Mouse (Mus musculus) heart, embryonic 12.5 days (tissue): ENCODE data around the gene Glipr2. TPM values are rescaled to one million over a fixed set of nuclear protein-coding genes. Genes with fewer than 3 reads are reported as not detected.

Experiments
- ATAC-seq: fragments of 200-750 bp; cut with Nextera tagmentation; 2 replicates; pipeline ENCODE4 v1.8.0; 2017; ENCODE audit warnings: moderate TSS enrichment, moderate library complexity; ENCODE audit not compliant: insufficient number of reproducible peaks, low FRiP score
- H3K27ac ChIP-seq: fragments of 300-500 bp; sonication (generic); 2 replicates; pipeline ENCODE4 v1.5.1; 2016; ENCODE audit warnings: mild to moderate bottlenecking, moderate library complexity; ENCODE audit not compliant: poor library complexity, severe bottlenecking
- H3K27me3 ChIP-seq: fragments of 300-500 bp; sonication (generic); replicated peaks from 2 replicates; pipeline ENCODE4 v1.6.1; 2016; ENCODE audit warnings: mild to moderate bottlenecking, moderate library complexity
- H3K36me3 ChIP-seq: fragments of 300-500 bp; sonication (generic); 2 replicates; pipeline ENCODE4 v1.6.1; 2016; ENCODE audit warnings: mild to moderate bottlenecking, moderate library complexity
- H3K4me1 ChIP-seq: fragments of 300-500 bp; sonication (generic); replicated peaks from 2 replicates; pipeline ENCODE4 v1.6.1; 2016; ENCODE audit warnings: mild to moderate bottlenecking
- H3K4me2 ChIP-seq: fragments of 300-500 bp; sonication (generic); 2 replicates; pipeline ENCODE4 v1.6.1; 2016; ENCODE audit warnings: mild to moderate bottlenecking, moderate library complexity
- H3K4me3 ChIP-seq: fragments of 300-500 bp; sonication (generic); 2 replicates; pipeline ENCODE4 v1.5.1; 2016; ENCODE audit warnings: mild to moderate bottlenecking
- H3K9ac ChIP-seq: fragments of 300-500 bp; sonication (generic); 2 replicates; pipeline ENCODE4 v1.6.1; 2016; ENCODE audit warnings: mild to moderate bottlenecking, moderate library complexity
- H3K9me3 ChIP-seq: fragments of 300-500 bp; sonication (generic); replicated peaks from 2 replicates; pipeline ENCODE4 v1.6.1; 2016; ENCODE audit warnings: mild to moderate bottlenecking, moderate library complexity
- WGBS: fragments of 180-500 bp; shearing (Covaris S2); methylation state at CpG from one replicate; pipeline ENCODE4 v1.1.7; 2016; 5-methylcytosine and 5-hydroxymethylcytosine counted together
- polyA plus RNA-seq: library from polyadenylated mRNA; unstranded; fragments of >200 nt; fragmentation: Nextera tagmentation; extraction: Ambion mirVana; gene quantifications from 2 replicates; pipeline ENCODE4 v1.2.1, GENCODE M21; 2016

Gene Glipr2
- polyA plus RNA-seq, 1 experiment from 2014 or later: 95.7 TPM

GRCm38 (mm10) chr4:44010893-44011292 is 53.7 kb downstream of the Glipr2 start:
- Histone ChIP-seq H3K36me3 (no peaks in the 10 kb centered on the region), H3K4me1 (peaks cover 19% of the 10 kb centered on the region), H3K4me2 (no peak overlapping the region), H3K4me3 (no peak overlapping the region), H3K27ac (no peak overlapping the region), H3K9me3 (no peaks in the 10 kb centered on the region), H3K9ac (no peak overlapping the region), H3K27me3 (no peaks in the 10 kb centered on the region)
- 50% methylated on average over 2 of the region's 2 CpGs for WGBS
- ATAC-seq: no peak

- Histone ChIP-seq H3K27ac (no peak overlapping the region; the same call in 1 of the 2 replicates), H3K36me3 (no peaks in the 10 kb centered on the region), H3K9me3 (no peaks in the 10 kb centered on the region), H3K27me3 (no peaks in the 10 kb centered on the region), H3K4me2 (peak overlapping the region; percentile 92), H3K4me1 (peaks cover 19% of the 10 kb centered on the region), H3K9ac (peak overlapping the region; percentile 61), H3K4me3 (peak overlapping the region; percentile 98)
- 77% methylated on average over 3 of the region's 3 CpGs for WGBS
- ATAC-seq: no peak
Observed at GRCm38 (mm10) chr4:44011799-44012198, 54.6 kb downstream of the Glipr2 start.

GRCm38 (mm10) chr4:44012376-44013367 is 55.5 kb downstream of the Glipr2 start:
- under 1% methylated on average over 77 of the region's 77 CpGs for WGBS
- Histone ChIP-seq H3K36me3 (no peaks in the 10 kb centered on the region), H3K4me2 (peak overlapping the region; percentile 92), H3K9me3 (no peaks in the 10 kb centered on the region), H3K27me3 (no peaks in the 10 kb centered on the region), H3K4me3 (peak overlapping the region; percentile 98), H3K4me1 (peaks cover 19% of the 10 kb centered on the region), H3K9ac (peak overlapping the region; percentile 97), H3K27ac (peak overlapping the region; percentile 65)
- peak; percentile 98 for ATAC-seq

- Histone ChIP-seq H3K4me2 (peak overlapping the region; percentile 92), H3K36me3 (peaks cover 3% of the 10 kb centered on the region), H3K27me3 (no peaks in the 10 kb centered on the region), H3K4me1 (peaks cover 26% of the 10 kb centered on the region), H3K9me3 (no peaks in the 10 kb centered on the region), H3K27ac (peak overlapping the region; percentile 65; the same call in 1 of the 2 replicates), H3K4me3 (peak overlapping the region; percentile 98), H3K9ac (peak overlapping the region; percentile 97)
- 25% methylated on average over 11 of the region's 11 CpGs for WGBS
- ATAC-seq: no peak
Observed at GRCm38 (mm10) chr4:44013391-44014070, 56.3 kb downstream of the Glipr2 start.

GRCm38 (mm10) chr4:44016071-44016470 is 58.9 kb downstream of the Glipr2 start:
- no peak overlapping the region for H3K27ac ChIP-seq
- H3K4me1 ChIP-seq: peaks cover 30% of the 10 kb centered on the region
- WGBS: 90% methylated on average over 4 of the region's 4 CpGs
- ATAC-seq: no peak
- no peak overlapping the region for H3K4me3 ChIP-seq
- H3K9ac ChIP-seq: no peak overlapping the region
- no peak overlapping the region for H3K4me2 ChIP-seq
- no peaks in the 10 kb centered on the region for H3K9me3 ChIP-seq
- no peaks in the 10 kb centered on the region for H3K27me3 ChIP-seq
- H3K36me3 ChIP-seq: peaks cover 29% of the 10 kb centered on the region

GRCm38 (mm10) chr4:44016791-44017190 is 59.6 kb downstream of the Glipr2 start:
- 94% methylated on average over 12 of the region's 12 CpGs for WGBS
- H3K4me1 ChIP-seq: peaks cover 30% of the 10 kb centered on the region
- H3K27me3 ChIP-seq: no peaks in the 10 kb centered on the region
- no peak overlapping the region for H3K27ac ChIP-seq
- H3K4me2 ChIP-seq: no peak overlapping the region
- no peaks in the 10 kb centered on the region for H3K9me3 ChIP-seq
- H3K9ac ChIP-seq: no peak overlapping the region
- H3K4me3 ChIP-seq: no peak overlapping the region
- no peak for ATAC-seq
- peaks cover 36% of the 10 kb centered on the region for H3K36me3 ChIP-seq

- H3K9me3 ChIP-seq: no peaks in the 10 kb centered on the region
- no peaks in the 10 kb centered on the region for H3K27me3 ChIP-seq
- WGBS: 88% methylated on average over 4 of the region's 4 CpGs
- no peak overlapping the region for H3K4me3 ChIP-seq
- H3K9ac ChIP-seq: no peak overlapping the region
- H3K36me3 ChIP-seq: peaks cover 90% of the 10 kb centered on the region
- H3K4me2 ChIP-seq: no peak overlapping the region
- ATAC-seq: no peak
- H3K27ac ChIP-seq: no peak overlapping the region
- H3K4me1 ChIP-seq: peaks cover 12% of the 10 kb centered on the region
Observed at GRCm38 (mm10) chr4:44022323-44022722, 65.1 kb downstream of the Glipr2 start.

GRCm38 (mm10) chr4:44022766-44023165 is 65.6 kb downstream of the Glipr2 start:
- Histone ChIP-seq H3K9me3 (no peaks in the 10 kb centered on the region), H3K9ac (no peak overlapping the region), H3K27ac (no peak overlapping the region), H3K4me1 (peaks cover 17% of the 10 kb centered on the region), H3K36me3 (peaks cover 95% of the 10 kb centered on the region), H3K27me3 (no peaks in the 10 kb centered on the region), H3K4me3 (no peak overlapping the region), H3K4me2 (no peak overlapping the region)
- ATAC-seq: no peak
- 92% methylated on average over 11 of the region's 11 CpGs for whole genome bisulfite sequencing

- Histone ChIP-seq H3K27me3 (no peaks in the 10 kb centered on the region), H3K4me3 (no peak overlapping the region), H3K4me1 (peaks cover 16% of the 10 kb centered on the region), H3K4me2 (no peak overlapping the region), H3K9me3 (no peaks in the 10 kb centered on the region), H3K36me3 (peaks cover 93% of the 10 kb centered on the region), H3K9ac (no peak overlapping the region), H3K27ac (no peak overlapping the region; the same call in 1 of the 2 replicates)
- no peak for ATAC-seq
- 92% methylated on average over 9 of the region's 9 CpGs for whole genome bisulfite sequencing
Observed at GRCm38 (mm10) chr4:44023681-44024080, 66.5 kb downstream of the Glipr2 start.

- no peak overlapping the region for H3K27ac ChIP-seq
- WGBS: 97% methylated on average over 6 of the region's 6 CpGs
- no peak overlapping the region for H3K9ac ChIP-seq
- peaks cover 18% of the 10 kb centered on the region for H3K4me1 ChIP-seq
- no peaks in the 10 kb centered on the region for H3K9me3 ChIP-seq
- no peaks in the 10 kb centered on the region for H3K27me3 ChIP-seq
- no peak overlapping the region for H3K4me3 ChIP-seq
- ATAC-seq: no peak
- peaks cover 89% of the 10 kb centered on the region for H3K36me3 ChIP-seq
- H3K4me2 ChIP-seq: no peak overlapping the region
Observed at GRCm38 (mm10) chr4:44024241-44024640, 67.0 kb downstream of the Glipr2 start.

GRCm38 (mm10) chr4:44025570-44025969 is 68.4 kb downstream of the Glipr2 start:
- WGBS: 93% methylated on average over 6 of the region's 6 CpGs

More at GRCm38 (mm10) chr4:44025570-44025969, 68.4 kb downstream of the Glipr2 start:
- Histone ChIP-seq H3K9me3 (no peaks in the 10 kb centered on the region), H3K27me3 (no peaks in the 10 kb centered on the region), H3K4me1 (peaks cover 31% of the 10 kb centered on the region), H3K36me3 (peaks cover 89% of the 10 kb centered on the region), H3K27ac (no peak overlapping the region), H3K4me3 (no peak overlapping the region), H3K4me2 (no peak overlapping the region), H3K9ac (no peak overlapping the region)
- ATAC-seq: no peak
